Mouse (Mus musculus) limb, embryonic 15.5 days (tissue): ENCODE measurements at regions not wholly inside any gene's neighbourhood (a gene's known extent, or its start where the extent isn't known, plus 50 kb on each side); places are given as distances from the start of the nearest gene placed in this dataset.
A peak's percentile ranks its signal among the peaks of the same experiment; 100 is the strongest.

ENCODE experiments used
- ATAC-seq: fragments of 200-750 bp; cut with Nextera tagmentation; 2 replicates; pipeline ENCODE4 v1.8.0; 2017; ENCODE audit warnings: low read depth, moderate TSS enrichment; ENCODE audit not compliant: insufficient number of reproducible peaks, low FRiP score, low TSS enrichment
- H3K27ac ChIP-seq: fragments of 300-500 bp; sonication (generic); 2 replicates; pipeline ENCODE4 v1.5.1; 2015; ENCODE audit warnings: moderate library complexity, mild to moderate bottlenecking, inconsistent platforms
- H3K27me3 ChIP-seq: fragments of 300-500 bp; sonication (generic); 2 replicates; pipeline ENCODE4 v1.6.1; 2015; ENCODE audit warnings: inconsistent platforms
- H3K36me3 ChIP-seq: fragments of 300-500 bp; sonication (generic); 2 replicates; pipeline ENCODE4 v1.6.1; 2015; ENCODE audit warnings: inconsistent platforms
- H3K4me1 ChIP-seq: fragments of 300-500 bp; sonication (generic); 2 replicates; pipeline ENCODE4 v1.6.1; 2015; ENCODE audit warnings: inconsistent platforms
- H3K4me2 ChIP-seq: fragments of 300-500 bp; sonication (generic); 2 replicates; pipeline ENCODE4 v1.6.1; 2015; ENCODE audit warnings: mild to moderate bottlenecking, inconsistent platforms
- H3K4me3 ChIP-seq: fragments of 300-500 bp; sonication (generic); 2 replicates; pipeline ENCODE4 v1.5.1; 2015; ENCODE audit warnings: mild to moderate bottlenecking, inconsistent platforms
- H3K9ac ChIP-seq: fragments of 300-500 bp; sonication (generic); 2 replicates; pipeline ENCODE4 v1.6.1; 2015; ENCODE audit warnings: inconsistent platforms
- H3K9me3 ChIP-seq: fragments of 300-500 bp; sonication (generic); 2 replicates; pipeline ENCODE4 v1.6.1; 2016; ENCODE audit warnings: inconsistent platforms
- WGBS: fragments of 180-500 bp; shearing (Covaris S2); methylation state at CpG from one replicate; pipeline ENCODE4 v1.1.7; 2015; 5-methylcytosine and 5-hydroxymethylcytosine counted together

DNA sequence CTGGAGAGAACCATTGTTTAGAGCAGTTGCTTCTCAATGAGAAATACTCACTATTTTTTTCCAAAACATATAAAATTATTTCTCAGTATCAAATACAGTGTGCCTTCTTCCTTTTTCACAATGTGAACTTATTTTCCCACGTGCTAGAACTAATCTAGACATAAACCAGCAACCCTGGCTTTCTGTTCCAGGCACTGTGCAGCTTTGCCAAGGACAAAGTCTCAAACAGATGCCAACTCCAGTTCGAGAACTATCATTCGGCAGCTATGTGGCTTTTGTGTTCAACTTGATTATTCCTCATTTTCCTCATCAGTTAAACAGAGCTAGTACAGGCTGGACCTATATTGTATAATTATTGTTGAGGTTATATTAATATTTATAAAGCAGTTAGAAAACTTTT, 116.2 kb downstream of the Rpl36a-ps1 start:
- no peaks in the 10 kb centered on the region for H3K9me3 ChIP-seq
- no peaks in the 10 kb centered on the region for H3K4me1 ChIP-seq
- ATAC-seq, result no peak
- WGBS, result 78% methylated on average over 3 of the region's 3 CpGs
- H3K4me3 ChIP-seq, result no peak overlapping the region
- H3K4me2 ChIP-seq, result no peak overlapping the region
- H3K27ac ChIP-seq, result no peak overlapping the region
- no peaks in the 10 kb centered on the region for H3K27me3 ChIP-seq
- no peak overlapping the region for H3K9ac ChIP-seq
- no peaks in the 10 kb centered on the region for H3K36me3 ChIP-seq

DNA sequence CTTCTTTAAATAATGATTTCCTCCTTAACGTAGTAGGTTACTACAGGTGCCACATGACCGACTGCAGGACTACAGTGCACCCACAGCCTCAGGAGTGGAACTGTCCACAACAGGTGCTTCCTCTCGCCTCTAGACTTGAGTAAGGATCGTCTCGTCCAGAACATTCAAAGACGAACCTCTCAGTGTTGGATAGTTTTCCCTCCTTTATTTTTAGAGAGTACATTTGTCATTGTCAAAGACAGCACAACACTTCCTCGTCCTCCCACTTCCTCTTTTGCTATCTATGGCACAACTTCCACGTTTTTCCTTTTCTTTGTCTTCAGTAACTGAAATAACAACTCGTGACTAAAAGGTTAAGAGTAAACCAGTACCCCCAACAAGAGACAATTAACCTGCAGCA, 120.7 kb downstream of the Rpl36a-ps1 start:
- WGBS, result 75% methylated on average over 9 of the region's 9 CpGs

DNA sequence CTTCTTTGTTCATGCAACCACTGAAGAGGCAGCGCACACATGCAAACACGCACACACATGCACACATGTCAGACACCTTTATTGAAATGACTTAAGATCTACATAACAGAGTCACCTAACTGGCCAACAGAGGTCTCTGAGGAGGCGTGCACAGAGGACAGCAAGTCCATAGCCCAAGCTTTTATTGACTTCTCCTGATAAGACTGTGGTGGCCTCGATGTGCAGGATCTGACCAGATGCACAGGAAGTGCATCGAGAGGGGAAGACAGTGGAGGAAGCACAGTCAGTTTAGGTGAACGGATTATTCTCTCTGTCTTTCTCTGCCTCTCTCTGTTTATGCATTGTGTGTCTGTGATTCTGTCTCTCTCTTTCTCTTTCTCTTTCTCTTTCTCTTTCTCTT, 124.2 kb downstream of the Rpl36a-ps1 start:
- Histone ChIP-seq H3K4me1 (no peaks in the 10 kb centered on the region), H3K36me3 (no peaks in the 10 kb centered on the region), H3K4me3 (no peak overlapping the region), H3K4me2 (no peak overlapping the region), H3K27ac (no peak overlapping the region), H3K9me3 (no peaks in the 10 kb centered on the region), H3K27me3 (no peaks in the 10 kb centered on the region), H3K9ac (no peak overlapping the region)
- 78% methylated on average over 6 of the region's 6 CpGs for WGBS
- ATAC-seq, result no peak

More for the DNA sequence above, 120.7 kb downstream of the Rpl36a-ps1 start:
- H3K4me2 ChIP-seq, result no peak overlapping the region
- H3K4me3 ChIP-seq, result no peak overlapping the region
- no peak overlapping the region for H3K27ac ChIP-seq
- H3K4me1 ChIP-seq, result no peaks in the 10 kb centered on the region
- H3K9ac ChIP-seq, result no peak overlapping the region
- no peaks in the 10 kb centered on the region for H3K27me3 ChIP-seq
- H3K9me3 ChIP-seq, result no peaks in the 10 kb centered on the region
- H3K36me3 ChIP-seq, result no peaks in the 10 kb centered on the region
- no peak for ATAC-seq

DNA sequence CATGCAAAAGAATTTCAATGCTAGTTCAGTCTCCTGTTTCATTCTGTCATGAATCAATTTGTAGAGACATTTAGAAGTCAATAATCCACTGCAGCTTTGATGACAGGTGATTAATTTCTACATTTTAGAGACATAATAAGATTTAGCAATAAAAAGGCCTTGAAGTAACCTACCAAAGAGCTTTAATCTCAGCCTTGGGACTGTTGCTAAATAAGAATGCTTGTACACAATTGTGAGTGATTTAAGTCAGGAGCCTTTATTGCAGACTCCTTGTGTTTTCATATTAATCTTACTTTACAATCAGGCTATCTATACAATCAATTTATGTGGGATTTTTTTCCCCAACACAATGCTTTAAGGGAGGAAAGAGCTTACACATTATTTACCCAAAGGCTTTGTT, 127.2 kb downstream of the Rpl36a-ps1 start:
- H3K4me1 ChIP-seq, result 0 out of 2 replicates have a peak, but pooled peaks cover 5% of the 10 kb centered on the region
- no peak overlapping the region for H3K27ac ChIP-seq
- no peaks in the 10 kb centered on the region for H3K9me3 ChIP-seq
- no peak overlapping the region for H3K4me3 ChIP-seq
- no peak overlapping the region for H3K4me2 ChIP-seq
- H3K27me3 ChIP-seq, result no peaks in the 10 kb centered on the region
- ATAC-seq, result no peak
- H3K36me3 ChIP-seq, result no peaks in the 10 kb centered on the region
- no peak overlapping the region for H3K9ac ChIP-seq

DNA sequence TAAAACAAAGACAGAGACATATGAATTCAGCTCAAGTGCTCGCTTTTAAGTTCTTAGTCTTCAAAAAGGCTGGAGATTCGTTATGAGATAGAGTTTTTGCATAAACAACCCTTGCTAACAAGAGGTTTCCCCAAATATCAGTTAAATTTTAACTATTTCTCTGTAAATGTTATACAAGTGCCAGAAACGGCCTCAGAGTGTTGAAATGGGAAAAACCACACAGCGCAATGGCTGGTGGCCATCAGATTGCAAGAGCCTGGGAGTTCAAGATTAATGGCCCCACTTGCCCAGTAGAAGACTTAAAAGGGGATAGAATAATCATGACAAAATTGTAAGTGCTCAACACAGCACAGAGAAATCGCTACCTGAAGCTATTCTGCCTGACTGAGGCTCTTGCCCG, 130.1 kb downstream of the Rpl36a-ps1 start:
- no peaks in the 10 kb centered on the region for H3K36me3 ChIP-seq
- no peaks in the 10 kb centered on the region for H3K9me3 ChIP-seq
- no peaks in the 10 kb centered on the region for H3K27me3 ChIP-seq
- no peak overlapping the region for H3K27ac ChIP-seq
- no peak for ATAC-seq
- H3K4me1 ChIP-seq, result 0 out of 2 replicates have a peak, but pooled peaks cover 5% of the 10 kb centered on the region
- WGBS, result 52% methylated on average over 6 of the region's 6 CpGs
- H3K4me2 ChIP-seq, result 0 out of 2 replicates have a peak overlapping the region, but pooled peaks have one; percentile 17
- no peak overlapping the region for H3K4me3 ChIP-seq
- H3K9ac ChIP-seq, result no peak overlapping the region

DNA sequence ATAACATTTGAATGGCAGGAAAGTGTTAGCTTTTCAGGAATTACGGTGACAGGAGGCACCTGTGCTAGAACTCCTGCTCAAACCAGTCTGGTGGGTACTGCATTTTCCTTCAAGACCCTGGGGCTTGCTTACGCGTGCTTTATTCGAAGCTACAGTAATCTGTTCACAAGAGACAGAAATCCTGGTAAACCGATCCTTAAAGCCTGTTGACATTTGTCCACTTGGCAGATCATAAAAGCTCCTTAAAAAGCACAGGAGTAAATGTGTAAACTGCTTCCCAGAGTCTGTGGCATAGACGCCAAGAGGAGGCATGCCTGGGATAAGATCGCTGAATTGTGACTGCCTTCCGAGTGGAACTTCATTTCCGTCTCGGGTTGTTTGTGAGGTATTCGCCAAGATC, 130.5 kb downstream of the Rpl36a-ps1 start:
- H3K4me3 ChIP-seq, result no peak overlapping the region
- WGBS, result 29% methylated on average over 11 of the region's 11 CpGs
- ATAC-seq, result no peak
- no peaks in the 10 kb centered on the region for H3K9me3 ChIP-seq
- no peaks in the 10 kb centered on the region for H3K27me3 ChIP-seq
- no peak overlapping the region for H3K9ac ChIP-seq
- H3K27ac ChIP-seq, result no peak overlapping the region
- H3K36me3 ChIP-seq, result no peaks in the 10 kb centered on the region
- 0 out of 2 replicates have a peak overlapping the region, but pooled peaks have one; percentile 17 for H3K4me2 ChIP-seq
- 0 out of 2 replicates have a peak, but pooled peaks cover 5% of the 10 kb centered on the region for H3K4me1 ChIP-seq

DNA sequence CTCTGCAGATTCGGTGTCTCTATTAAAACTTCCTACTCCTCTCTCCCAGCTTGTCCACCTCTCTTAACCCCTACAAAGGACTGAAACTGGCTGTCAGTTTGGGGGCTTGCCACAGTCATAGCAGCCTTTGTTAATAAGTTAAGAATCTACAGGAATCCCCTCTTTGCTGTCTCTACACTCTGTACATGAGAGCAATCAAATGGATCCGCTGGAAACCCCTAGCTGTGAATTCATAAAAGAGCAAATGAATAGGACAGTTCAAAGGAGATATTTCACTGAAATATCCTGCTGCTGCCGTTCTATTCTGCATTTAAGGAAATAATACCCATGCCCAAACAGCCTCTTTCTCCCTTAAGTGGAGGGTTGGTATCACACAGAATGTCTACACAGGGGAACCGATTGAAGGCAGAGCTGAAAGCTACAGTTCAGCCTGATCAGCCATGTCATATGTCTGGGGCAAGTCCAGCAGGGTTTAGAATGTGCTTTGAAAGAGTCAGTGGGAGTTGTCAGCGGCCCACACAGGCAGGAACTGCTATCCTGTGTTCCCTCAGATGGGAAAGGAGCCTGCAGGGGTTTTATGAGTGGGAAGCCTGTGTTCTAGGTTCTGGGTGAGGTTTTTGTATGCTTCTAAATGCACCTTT, 131.9 kb downstream of the Rpl36a-ps1 start:
- Histone ChIP-seq H3K27ac (no peak overlapping the region), H3K4me1 (0 out of 2 replicates have a peak, but pooled peaks cover 5% of the 10 kb centered on the region), H3K36me3 (no peaks in the 10 kb centered on the region), H3K27me3 (no peaks in the 10 kb centered on the region), H3K4me3 (no peak overlapping the region), H3K4me2 (no peak overlapping the region), H3K9ac (no peak overlapping the region), H3K9me3 (no peaks in the 10 kb centered on the region)
- WGBS, result 66% methylated on average over 5 of the region's 5 CpGs
- ATAC-seq, result no peak

DNA sequence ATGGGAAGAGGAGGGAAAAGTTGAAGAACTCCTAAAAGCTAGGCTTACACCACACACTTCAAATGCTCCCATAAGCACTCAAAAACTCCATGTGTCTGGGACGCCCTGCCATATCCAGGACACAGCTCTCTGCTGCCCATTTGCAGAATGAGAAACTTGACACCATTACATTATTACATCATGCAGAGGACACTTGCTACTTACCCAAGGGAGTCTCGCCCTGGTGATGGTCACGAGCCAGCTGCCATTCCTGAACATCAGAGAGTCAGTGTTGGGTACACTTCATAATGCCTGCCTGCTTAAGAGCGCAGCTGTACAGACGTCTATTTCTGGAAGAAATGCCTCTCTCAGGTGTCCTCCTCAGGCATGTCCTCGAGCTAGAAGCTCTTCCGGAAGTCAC, 135.3 kb downstream of the Rpl36a-ps1 start:
- no peak for ATAC-seq
- Histone ChIP-seq H3K4me2 (no peak overlapping the region), H3K27ac (no peak overlapping the region), H3K9ac (no peak overlapping the region), H3K4me1 (0 out of 2 replicates have a peak, but pooled peaks cover 5% of the 10 kb centered on the region), H3K36me3 (no peaks in the 10 kb centered on the region), H3K4me3 (no peak overlapping the region), H3K27me3 (no peaks in the 10 kb centered on the region), H3K9me3 (no peaks in the 10 kb centered on the region)
- WGBS, result 75% methylated on average over 7 of the region's 7 CpGs

DNA sequence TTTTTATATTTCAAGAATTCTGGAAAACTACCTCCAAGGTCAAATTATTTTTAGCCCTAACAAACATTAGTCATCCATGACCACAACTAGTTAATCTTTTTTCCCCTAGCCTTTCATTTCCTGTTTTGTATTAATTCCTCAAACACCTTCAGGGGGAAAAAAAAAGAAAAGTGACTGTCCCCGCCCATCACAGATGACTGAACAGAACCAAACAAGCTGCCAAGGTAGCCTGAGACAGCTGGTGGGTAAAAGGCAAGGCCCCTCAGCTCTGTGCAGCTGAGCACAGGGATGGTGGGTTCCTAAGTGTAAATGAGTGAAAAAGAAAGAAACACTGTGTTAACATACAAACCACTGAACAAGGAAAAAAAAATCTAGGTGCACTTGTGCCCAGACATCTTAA, 145.6 kb downstream of the Rpl36a-ps1 start:
- no peak overlapping the region for H3K4me3 ChIP-seq

DNA sequence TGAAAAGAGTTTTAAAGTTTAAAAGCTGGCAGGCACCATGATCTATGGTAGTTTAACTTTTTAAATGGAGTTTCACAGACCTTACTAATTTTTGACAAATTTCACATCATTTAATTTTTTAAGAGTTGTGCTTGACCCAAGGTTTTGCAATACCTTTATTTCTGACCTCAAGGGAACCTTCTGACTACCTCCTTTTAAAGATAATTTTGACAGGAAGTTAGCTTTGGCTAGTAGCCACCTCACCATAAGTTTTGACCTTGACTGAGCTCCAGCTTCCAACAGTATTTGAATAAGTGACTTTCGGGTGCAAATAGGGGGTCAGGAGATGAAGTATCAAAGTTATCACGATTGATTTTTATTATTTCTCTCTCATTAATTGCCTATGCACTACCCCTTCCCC, 149.9 kb downstream of the Rpl36a-ps1 start:
- no peak for ATAC-seq
- H3K27ac ChIP-seq, result no peak overlapping the region
- no peaks in the 10 kb centered on the region for H3K4me1 ChIP-seq
- WGBS, result 75% methylated on average over 2 of the region's 2 CpGs
- H3K36me3 ChIP-seq, result no peaks in the 10 kb centered on the region
- H3K9ac ChIP-seq, result no peak overlapping the region
- H3K4me3 ChIP-seq, result no peak overlapping the region
- H3K27me3 ChIP-seq, result no peaks in the 10 kb centered on the region
- H3K9me3 ChIP-seq, result no peaks in the 10 kb centered on the region
- no peak overlapping the region for H3K4me2 ChIP-seq

More for the DNA sequence above, 145.6 kb downstream of the Rpl36a-ps1 start:
- Histone ChIP-seq H3K4me1 (0 out of 2 replicates have a peak, but pooled peaks cover 5% of the 10 kb centered on the region), H3K9ac (no peak overlapping the region), H3K4me2 (no peak overlapping the region), H3K9me3 (no peaks in the 10 kb centered on the region), H3K27ac (no peak overlapping the region), H3K36me3 (no peaks in the 10 kb centered on the region), H3K27me3 (no peaks in the 10 kb centered on the region)
- whole genome bisulfite sequencing, result 26% methylated on average over 1 of the region's 1 CpGs
- ATAC-seq, result no peak

DNA sequence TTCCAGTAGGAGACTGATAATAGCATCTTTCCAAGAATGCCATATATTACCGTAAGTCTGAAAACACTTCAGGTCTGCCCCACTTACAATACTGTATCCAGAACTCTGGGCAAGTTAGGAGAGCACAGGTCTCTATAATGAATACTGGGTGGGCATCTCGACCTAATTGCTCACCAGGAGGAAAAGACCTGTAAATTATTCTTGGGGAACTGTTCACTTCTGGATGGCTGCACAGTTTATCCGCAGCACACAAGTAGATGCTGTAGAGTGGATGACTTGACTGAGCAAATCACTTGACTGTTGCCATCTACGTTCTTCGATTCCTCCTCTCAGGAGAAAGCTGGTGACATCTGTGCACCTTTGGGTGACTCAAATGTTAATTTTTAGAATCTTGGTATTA, 159.8 kb downstream of the Rpl36a-ps1 start:
- Histone ChIP-seq H3K36me3 (no peaks in the 10 kb centered on the region), H3K4me1 (peaks cover 2% of the 10 kb centered on the region; the same call in 1 of the 2 replicates), H3K9me3 (no peaks in the 10 kb centered on the region), H3K4me2 (no peak overlapping the region), H3K27me3 (no peaks in the 10 kb centered on the region), H3K4me3 (no peak overlapping the region), H3K27ac (no peak overlapping the region), H3K9ac (no peak overlapping the region)
- ATAC-seq, result no peak
- 67% methylated on average over 5 of the region's 5 CpGs for WGBS

DNA sequence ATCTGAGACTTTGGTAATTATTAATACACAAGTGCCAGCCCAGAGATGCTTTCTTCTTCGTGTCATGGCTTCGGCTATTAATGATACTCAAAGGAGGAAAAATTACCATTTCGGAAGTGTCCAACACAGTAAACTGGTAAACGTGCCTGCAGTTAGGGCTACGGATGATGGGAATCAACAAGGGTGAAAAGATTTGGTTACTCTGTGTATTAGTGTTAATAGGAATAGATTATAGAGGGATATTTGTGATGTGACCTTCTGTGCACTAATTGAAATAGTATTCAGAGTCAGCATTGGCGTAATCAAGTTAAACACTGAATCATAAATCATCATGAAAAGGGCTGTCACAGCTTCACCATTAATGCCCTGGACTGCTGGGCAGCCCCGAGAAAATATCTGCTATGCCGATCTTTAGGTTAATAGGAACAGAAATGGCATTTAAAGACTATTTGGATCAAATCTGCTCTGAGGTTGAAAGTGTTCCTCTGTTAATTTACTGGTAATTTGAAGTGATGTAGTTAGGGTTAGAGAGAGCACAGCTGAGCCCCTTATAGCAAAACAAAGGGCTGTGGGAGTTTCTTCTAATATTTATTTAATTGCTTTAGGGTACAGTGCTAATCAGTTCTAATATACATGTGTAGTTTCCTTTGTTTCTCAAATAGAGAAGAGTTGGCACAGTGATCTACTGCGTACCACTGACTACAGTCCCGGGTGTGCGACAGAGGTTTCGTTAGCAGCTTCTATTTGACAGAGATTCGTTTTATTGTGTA, 160.7 kb downstream of the Rpl36a-ps1 start:
- H3K9ac ChIP-seq, result no peak overlapping the region
- H3K4me1 ChIP-seq, result peaks cover 2% of the 10 kb centered on the region; the same call in 1 of the 2 replicates
- no peak for ATAC-seq
- no peaks in the 10 kb centered on the region for H3K36me3 ChIP-seq
- no peak overlapping the region for H3K4me3 ChIP-seq
- no peak overlapping the region for H3K4me2 ChIP-seq
- no peaks in the 10 kb centered on the region for H3K27me3 ChIP-seq
- WGBS, result 50% methylated on average over 13 of the region's 13 CpGs
- H3K27ac ChIP-seq, result no peak overlapping the region
- no peaks in the 10 kb centered on the region for H3K9me3 ChIP-seq
